Mouse (Mus musculus) kidney, adult 2 months (tissue): Measurements from ENCODE around the gene Brms1. TPM values are rescaled to one million over a fixed set of nuclear protein-coding genes. Genes with fewer than 3 reads are reported as not detected.
"Not testable (repeated sequence)": the region's sequence is repeated elsewhere in the genome, so short reads cannot be mapped to it uniquely, and the experiment has no call there.

Source experiments
- DNase-seq: peaks from one replicate; pipeline ENCODE4 v3.0.0; 2021
- H3K27ac ChIP-seq: fragments of 200-500 bp; 2 replicates; pipeline ENCODE4 v1.5.1; 2012; ENCODE audit warnings: low read depth, low read length, control low read depth, inconsistent platforms; ENCODE audit not compliant: insufficient read depth
- H3K27me3 ChIP-seq: fragments of 200-500 bp; replicated peaks from 2 replicates; pipeline ENCODE4 v1.6.1; 2012; ENCODE audit warnings: mild to moderate bottlenecking, moderate library complexity, low read length, inconsistent platforms; ENCODE audit not compliant: control insufficient read depth, insufficient read depth
- H3K36me3 ChIP-seq: fragments of 200-500 bp; 2 replicates; pipeline ENCODE4 v1.6.1; 2012; ENCODE audit warnings: mild to moderate bottlenecking, moderate library complexity, low read length, inconsistent platforms; ENCODE audit not compliant: control insufficient read depth, insufficient read depth
- H3K4me1 ChIP-seq: fragments of 200-500 bp; 2 replicates; pipeline ENCODE4 v1.6.1; 2011; ENCODE audit warnings: low read length; ENCODE audit not compliant: control insufficient read depth, insufficient read depth
- H3K4me3 ChIP-seq: fragments of 200-500 bp; 2 replicates; pipeline ENCODE4 v1.5.1; 2011; ENCODE audit warnings: mild to moderate bottlenecking, low read depth, low read length, control low read depth; ENCODE audit not compliant: insufficient read depth
- CTCF ChIP-seq: fragments of 200-500 bp; conservative IDR thresholded peaks from 2 replicates; pipeline ENCODE4 v1.5.1; 2011; ENCODE audit warnings: low read depth, mild to moderate bottlenecking, control low read depth, low read length, moderate library complexity, mixed read lengths; ENCODE audit not compliant: insufficient read depth, insufficient read length
- POLR2A ChIP-seq: fragments of 200-500 bp; IDR thresholded peaks from one replicate; pipeline ENCODE4 v1.6.1; 2011; ENCODE audit warnings: low read depth, low read length, control low read depth
- WGBS: fragments of 180-500 bp; shearing (Covaris S2); methylation state at CpG from one replicate; pipeline ENCODE4 v1.1.7; 2018; 5-methylcytosine and 5-hydroxymethylcytosine counted together
- polyA plus RNA-seq: library from polyadenylated mRNA; depleted of rRNA; stranded (reverse); fragments of >200 nt; gene quantifications from 2 replicates; pipeline ENCODE4 v1.2.3, GENCODE M21; 2012

Gene Brms1
- polyA plus RNA-seq, 1 experiment: 38.7 TPM

GRCm38 (mm10) chr19:5085145-5085863 lies 44.1 kb downstream of the Brms1 start, which contains the start of gene Tmem151a:
Tmem151a (minus strand) TSS chr19:5085531.
- under 1% methylated on average over 66 of the region's 69 CpGs for WGBS
- no peaks in the 10 kb centered on the region for H3K27me3 ChIP-seq
- H3K4me3 ChIP-seq: peak within 1 kb of the TSS; percentile 55
- DNase-seq: peak; percentile 60
- peak within 1 kb of the TSS; percentile 43; the same call in 1 of the 2 replicates for H3K27ac ChIP-seq
- peaks cover 13% of the 10 kb centered on the region for H3K4me1 ChIP-seq
- H3K36me3 ChIP-seq: no peaks in the 10 kb centered on the region
- TF ChIP-seq CTCF: no peak
- no peak for TF ChIP-seq POLR2A

- DNase-seq, H3K36me3 ChIP-seq, H3K27me3 ChIP-seq, H3K27ac ChIP-seq, H3K4me3 ChIP-seq: not testable (repeated sequence)
- peaks cover 13% of the 10 kb centered on the region for H3K4me1 ChIP-seq
- 66% methylated on average over 4 of the region's 4 CpGs for WGBS
Measured at GRCm38 (mm10) chr19:5086533-5086932, 45.4 kb downstream of the Brms1 start.

GRCm38 (mm10) chr19:5087884-5088728 lies 47.0 kb downstream of the Brms1 start, which contains the start of gene Yif1a:
Yif1a (plus strand) TSS chr19:5088538.
- Histone ChIP-seq H3K27ac (peak within 1 kb of the TSS; percentile 64), H3K4me3 (peak within 1 kb of the TSS; percentile 84), H3K36me3 (no peaks in the 10 kb centered on the region), H3K27me3 (no peaks in the 10 kb centered on the region), H3K4me1 (peaks cover 13% of the 10 kb centered on the region)
- DNase-seq: peak; percentile 100
- WGBS: under 1% methylated on average over 58 of the region's 58 CpGs
- TF ChIP-seq POLR2A: peak; percentile 78
- TF ChIP-seq CTCF: peak; percentile 57

GRCm38 (mm10) chr19:5089324-5089723 lies 48.2 kb downstream of the Brms1 start:
- no peak for TF ChIP-seq CTCF
- TF ChIP-seq POLR2A: no peak
- WGBS: 87% methylated on average over 4 of the region's 4 CpGs
- peaks cover 13% of the 10 kb centered on the region for H3K4me1 ChIP-seq
- no peak for DNase-seq
- no peaks in the 10 kb centered on the region for H3K27me3 ChIP-seq
- no peak overlapping the region for H3K27ac ChIP-seq
- H3K36me3 ChIP-seq: no peaks in the 10 kb centered on the region
- H3K4me3 ChIP-seq: peak overlapping the region; percentile 84; the same call in 1 of the 2 replicates

- H3K27me3 ChIP-seq: no peaks in the 10 kb centered on the region
- no peak for DNase-seq
- TF ChIP-seq POLR2A (no peak), CTCF (no peak)
- H3K4me1 ChIP-seq: peaks cover 10% of the 10 kb centered on the region
- no peak overlapping the region for H3K27ac ChIP-seq
- 95% methylated on average over 10 of the region's 10 CpGs for WGBS
- no peak overlapping the region for H3K4me3 ChIP-seq
- H3K36me3 ChIP-seq: no peaks in the 10 kb centered on the region
Measured at GRCm38 (mm10) chr19:5092083-5092482, 50.9 kb downstream of the Brms1 start.

GRCm38 (mm10) chr19:5093481-5094242 lies 52.5 kb downstream of the Brms1 start:
- WGBS: 72% methylated on average over 12 of the region's 12 CpGs
- no peak for TF ChIP-seq POLR2A
- no peak for TF ChIP-seq CTCF
- no peaks in the 10 kb centered on the region for H3K36me3 ChIP-seq
- DNase-seq: no peak
- H3K4me1 ChIP-seq: peaks cover 5% of the 10 kb centered on the region; the same call in 1 of the 2 replicates
- no peaks in the 10 kb centered on the region for H3K27me3 ChIP-seq
- H3K4me3 ChIP-seq: no peak overlapping the region
- H3K27ac ChIP-seq: no peak overlapping the region
